Mouse (Mus musculus) liver, adult 2 months (tissue): ENCODE results near the gene 5730522E02Rik.

Source experiments
- CTCF ChIP-seq: fragments of 200-500 bp; IDR thresholded peaks from 2 replicates; pipeline ENCODE4 v1.5.1; 2011; ENCODE audit warnings: low read depth, low read length, control low read depth
- POLR2A ChIP-seq: fragments of 200-500 bp; IDR thresholded peaks from 2 replicates; pipeline ENCODE4 v1.6.1; 2011; ENCODE audit warnings: low read length, control low read depth; ENCODE audit not compliant: insufficient read depth; ENCODE audit errors: extremely low read depth

DNA sequence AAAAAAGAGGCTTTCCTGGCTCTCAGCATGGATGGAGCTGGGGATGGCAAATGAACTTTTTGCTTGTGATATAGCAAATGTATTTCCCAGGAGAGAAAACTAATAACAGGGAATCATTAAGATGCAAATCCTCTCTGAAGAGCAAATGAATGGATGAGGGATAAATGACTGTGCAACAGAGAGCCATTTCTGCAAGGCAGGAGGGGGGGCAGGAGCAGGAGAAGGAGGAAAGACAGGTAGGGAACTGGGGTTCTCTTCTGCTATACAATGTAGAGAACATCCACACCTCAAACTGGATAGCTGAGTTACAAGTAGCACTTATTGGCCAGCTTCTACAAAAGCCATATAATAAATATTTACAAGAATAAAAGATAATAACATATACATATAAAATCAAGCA is 390.8 kb downstream of the 5730522E02Rik start:
- TF ChIP-seq POLR2A = no peak
- no peak for TF ChIP-seq CTCF
